Mouse (Mus musculus): Measurements from ENCODE around the gene Gm29049. TPM values are rescaled to one million over a fixed set of nuclear protein-coding genes. Genes with fewer than 3 reads are reported as not detected.

Gm29049 gene
- polyA plus RNA-seq (2015; fragmentation: Nextera tagmentation; extraction: Ambion mirVana), result not detected in 2 replicates

GRCm38 (mm10) chrY:7997068-7997467 is at the start of gene Gm29049:
TSS of gene Gm29049 (minus strand) at chrY:7997168.

Other genes with a start within 250 kb of the Gm29049 start
- not detected in 2 replicates for gene Gm20825, start 74.3 kb upstream of the Gm29049 start, polyA plus RNA-seq (2015; fragmentation: Nextera tagmentation; extraction: Ambion mirVana)

Measured in spleen, postnatal 0 days (tissue).